Mouse (Mus musculus) CH12.LX (cell line): ENCODE data around the gene G430095P16Rik. TPM values are rescaled to one million over a fixed set of nuclear protein-coding genes. Genes with fewer than 3 reads are reported as not detected.

Experiments
- DNase-seq: peaks from one replicate; pipeline ENCODE4 v3.0.0-alpha.2; 2013; ENCODE audit errors: extremely low read depth
- H3K27ac ChIP-seq: 2 replicates; pipeline ENCODE4 v1.5.1; 2012; ENCODE audit warnings: low read depth, mild to moderate bottlenecking, control low read depth, moderate library complexity; ENCODE audit not compliant: insufficient read depth
- H3K27me3 ChIP-seq: replicated peaks from 2 replicates; pipeline ENCODE3; 2012; ENCODE audit warnings: inconsistent platforms
- H3K36me3 ChIP-seq, 2 experiments: replicated peaks in 1 of 2; 2 replicates each; pipeline versions ENCODE3 to v1.6.1; 2012; ENCODE audit warnings: inconsistent platforms in 1 of 2, low read length in 1 of 2, mild to moderate bottlenecking in 1 of 2, mixed read lengths in 1 of 2, moderate library complexity in 1 of 2; ENCODE audit not compliant: control insufficient read depth in 1 of 2, insufficient read depth in 1 of 2
- H3K4me1 ChIP-seq, 2 experiments: 2 replicates each; pipeline ENCODE4 v1.6.1; 2012; ENCODE audit warnings: inconsistent platforms in 1 of 2, moderate library complexity in 1 of 2; ENCODE audit not compliant: insufficient read depth in 2 of 2, control insufficient read depth in 1 of 2
- H3K4me2 ChIP-seq: 2 replicates; pipeline ENCODE4 v1.6.1; 2012; ENCODE audit warnings: low read depth, mild to moderate bottlenecking, control low read depth; ENCODE audit not compliant: poor library complexity, insufficient read depth, severe bottlenecking
- H3K4me3 ChIP-seq, 3 experiments: fragments of 150-350 bp in 1 of 3; sonication (generic) in 1 of 3; replicated peaks in 1 of 3; 2 replicates each; pipeline versions ENCODE3 to v1.5.1; 2011 to 2012; ENCODE audit warnings: low read depth in 2 of 3, low read length in 2 of 3, mild to moderate bottlenecking in 2 of 3, moderate library complexity in 2 of 3, control low read depth in 1 of 3, improper control_type of control experiment in 1 of 3, inconsistent platforms in 1 of 3, mixed read lengths in 1 of 3; ENCODE audit not compliant: poor library complexity in 1 of 3
- H3K79me2 ChIP-seq: replicated peaks from 2 replicates; pipeline ENCODE4 v1.6.1; 2012; ENCODE audit warnings: mild to moderate bottlenecking, moderate library complexity; ENCODE audit not compliant: control insufficient read depth, poor library complexity, insufficient read depth, severe bottlenecking; ENCODE audit errors: extremely low read depth
- H3K9ac ChIP-seq: 2 replicates; pipeline ENCODE4 v1.6.1; 2012; ENCODE audit warnings: low read depth, mild to moderate bottlenecking, control low read depth, moderate library complexity; ENCODE audit not compliant: insufficient read depth
- H3K9me3 ChIP-seq: replicated peaks from 2 replicates; pipeline ENCODE3; 2012; ENCODE audit warnings: low read length, inconsistent platforms, mixed read lengths
- BHLHE40 ChIP-seq: IDR thresholded peaks from 2 replicates; pipeline ENCODE4 v1.6.1; 2011; ENCODE audit warnings: mild to moderate bottlenecking, low read depth, low read length, improper control_type of control experiment
- CHD1 ChIP-seq: IDR thresholded peaks from 2 replicates; pipeline ENCODE4 v1.6.1; 2012; ENCODE audit warnings: low read depth, low read length, improper control_type of control experiment, inconsistent platforms
- CHD2 ChIP-seq: IDR thresholded peaks from 2 replicates; pipeline ENCODE4 v1.6.1; 2011; ENCODE audit warnings: low read length, improper control_type of control experiment
- CTCF ChIP-seq, 2 experiments: IDR thresholded peaks in 1 of 2; conservative IDR thresholded peaks in 1 of 2; 2 replicates each; pipeline ENCODE4 v1.5.1; 2011 to 2012; ENCODE audit warnings: low read depth in 2 of 2, low read length in 2 of 2, improper control_type of control experiment in 1 of 2, inconsistent platforms in 1 of 2, mild to moderate bottlenecking in 1 of 2, moderate library complexity in 1 of 2
- ETS1 ChIP-seq: conservative IDR thresholded peaks from 2 replicates; pipeline ENCODE4 v1.6.1; 2012; ENCODE audit warnings: low read depth, mild to moderate bottlenecking, inconsistent platforms, low read length, improper control_type of control experiment, moderate library complexity
- JUN ChIP-seq: IDR thresholded peaks from 2 replicates; pipeline ENCODE4 v1.6.1; 2011; ENCODE audit warnings: low read depth, mild to moderate bottlenecking, low read length, improper control_type of control experiment, moderate library complexity; ENCODE audit not compliant: insufficient read depth
- KAT2A ChIP-seq: IDR thresholded peaks from 2 replicates; pipeline ENCODE4 v1.6.1; 2012; ENCODE audit warnings: low read length, improper control_type of control experiment, inconsistent platforms; ENCODE audit not compliant: insufficient replicate concordance
- MAFK ChIP-seq: IDR thresholded peaks from 2 replicates; pipeline ENCODE4 v1.6.1; 2011; ENCODE audit warnings: low read length, improper control_type of control experiment; ENCODE audit not compliant: insufficient replicate concordance
- MAX ChIP-seq: IDR thresholded peaks from 2 replicates; pipeline ENCODE4 v1.6.1; 2011; ENCODE audit warnings: low read length, improper control_type of control experiment
- MAZ ChIP-seq: IDR thresholded peaks from 2 replicates; pipeline ENCODE4 v1.6.1; 2012; ENCODE audit warnings: low read depth, mild to moderate bottlenecking, inconsistent platforms, low read length, improper control_type of control experiment, moderate library complexity
- MEF2A ChIP-seq: IDR thresholded peaks from 2 replicates; pipeline ENCODE4 v1.6.1; 2014; ENCODE audit warnings: low read depth, mild to moderate bottlenecking, inconsistent platforms, low read length, improper control_type of control experiment, borderline replicate concordance
- MYC ChIP-seq: IDR thresholded peaks from 2 replicates; pipeline ENCODE4 v1.6.1; 2011; ENCODE audit warnings: low read depth, mild to moderate bottlenecking, improper control_type of control experiment, low read length
- NELFE ChIP-seq: IDR thresholded peaks from 2 replicates; pipeline ENCODE4 v1.6.1; 2011; ENCODE audit warnings: low read depth, low read length, improper control_type of control experiment
- PAX5 ChIP-seq: IDR thresholded peaks from 2 replicates; pipeline ENCODE4 v1.6.1; 2012; ENCODE audit warnings: low read length, inconsistent platforms, mixed read lengths
- POLR2A ChIP-seq: IDR thresholded peaks from 2 replicates; pipeline ENCODE4 v1.6.1; 2011; ENCODE audit warnings: low read depth, mild to moderate bottlenecking, improper control_type of control experiment, low read length
- RCOR1 ChIP-seq: conservative IDR thresholded peaks from 2 replicates; pipeline ENCODE4 v1.6.1; 2012; ENCODE audit warnings: low read depth, mild to moderate bottlenecking, inconsistent platforms, low read length, improper control_type of control experiment
- SMC3 ChIP-seq: IDR thresholded peaks from 2 replicates; pipeline ENCODE4 v1.6.1; 2011; ENCODE audit warnings: low read depth, low read length, improper control_type of control experiment
- TCF12 ChIP-seq: IDR thresholded peaks from 2 replicates; pipeline ENCODE4 v1.6.1; 2014; ENCODE audit warnings: low read depth, mild to moderate bottlenecking, inconsistent platforms, low read length, improper control_type of control experiment
- USF1 ChIP-seq: IDR thresholded peaks from 2 replicates; pipeline ENCODE4 v1.6.1; 2014; ENCODE audit warnings: low read depth, mild to moderate bottlenecking, inconsistent platforms, low read length, improper control_type of control experiment
- ZC3H11A ChIP-seq: IDR thresholded peaks from 2 replicates; pipeline ENCODE4 v1.6.1; 2012; ENCODE audit warnings: low read depth, mild to moderate bottlenecking, inconsistent platforms, low read length, improper control_type of control experiment
- ZKSCAN1 ChIP-seq: IDR thresholded peaks from 2 replicates; pipeline ENCODE4 v1.6.1; 2012; ENCODE audit warnings: low read depth, inconsistent platforms, low read length, improper control_type of control experiment, borderline replicate concordance
- ZNF384 ChIP-seq: IDR thresholded peaks from 2 replicates; pipeline ENCODE4 v1.6.1; 2012; ENCODE audit warnings: low read depth, low read length, improper control_type of control experiment, inconsistent platforms
- dilution Hi-C: fragments of 300-500 bp; cut with MboI; formaldehyde crosslinking; loops from 2 replicates; pipeline ENCODE4 v1.14.3; 2020; ENCODE audit warnings: low sequenced_read_pairs; ENCODE audit not compliant: extremely low pct_unique_long_range_greater_than_20kb, extremely low pct_ligation_motif_present
- in situ Hi-C: fragments of 300-500 bp; cut with MboI; formaldehyde crosslinking; loops from 3 replicates; pipeline ENCODE4 v1.14.3; 2019; ENCODE audit warnings: low sequenced_read_pairs, low pct_ligation_motif_present, low pct_unique_long_range_greater_than_20kb, mixed read lengths
- polyA plus RNA-seq: library from polyadenylated mRNA; unstranded; fragments of >175 nt; gene quantifications from 2 replicates; pipeline ENCODE4 v1.2.1, GENCODE M21; 2012; ENCODE audit warnings: low read depth; ENCODE audit not compliant: insufficient read length
- total RNA-seq, 2 experiments: library from RNA; depleted of rRNA; stranded (reverse); fragments of 300-350 nt in 1 of 2; fragments of >200 nt in 1 of 2; gene quantifications; 2 replicates each; pipeline ENCODE4 v1.2.3; 2012 to 2014

Gene G430095P16Rik
- total and polyA plus RNA-seq, 3 experiments: 0.17 TPM; not detected in 2

DNA sequence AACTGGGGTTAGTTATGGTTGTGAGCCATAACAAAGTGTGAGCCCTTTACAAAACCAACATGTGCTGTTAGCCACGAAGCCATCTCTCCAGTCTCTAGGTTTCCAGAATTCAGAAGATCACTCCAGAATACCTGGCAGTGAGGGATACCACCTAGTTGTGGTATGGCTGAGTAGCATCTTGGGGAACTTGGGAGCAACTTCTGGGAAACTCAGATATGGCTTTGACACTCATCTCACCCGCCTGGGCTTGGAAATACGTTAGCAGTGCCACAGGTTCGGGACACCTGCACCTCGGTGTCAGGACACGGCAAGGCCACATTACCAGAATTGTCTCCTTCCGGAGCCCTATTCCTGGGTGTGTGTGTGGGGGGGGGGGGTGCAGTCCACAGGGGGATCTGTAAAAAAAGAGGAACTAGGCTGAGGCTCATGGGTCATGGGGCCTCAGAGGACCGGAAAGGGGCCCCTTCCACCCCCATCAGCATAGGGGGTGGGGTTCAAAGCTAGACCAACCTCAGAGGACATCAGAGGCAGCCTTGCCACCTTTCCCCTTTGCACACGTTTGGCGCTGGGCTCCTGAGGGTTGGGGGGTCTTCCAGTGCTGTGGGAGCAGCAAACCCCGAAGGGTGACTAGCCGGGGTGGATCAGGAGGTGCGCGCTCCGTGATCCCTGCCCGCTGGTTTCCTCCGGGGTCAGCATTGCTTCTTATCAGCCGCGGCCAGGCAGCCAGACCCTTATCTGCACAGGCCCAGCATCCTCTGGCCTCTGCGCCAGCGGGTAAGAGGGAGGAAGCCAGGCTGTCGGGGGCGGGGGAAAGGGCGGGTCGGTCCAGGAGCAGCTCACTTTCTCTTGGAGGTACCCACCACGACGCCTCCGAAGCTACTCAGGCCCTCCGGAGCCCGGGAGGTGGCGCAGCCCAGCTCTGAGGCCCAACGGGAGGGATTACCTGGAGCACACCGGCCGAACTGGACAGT is 21.6 kb upstream of the G430095P16Rik start, which contains the start of gene Lyl1 (continued):
- peak; percentile 39; the same call in 1 of the 2 replicates for TF ChIP-seq RCOR1
- no peak for TF ChIP-seq JUN
- no peak for TF ChIP-seq PAX5
- peak; percentile 95 for TF ChIP-seq MAZ
- TF ChIP-seq NELFE: peak; percentile 90
- no peak for TF ChIP-seq ZKSCAN1
- TF ChIP-seq BHLHE40: peak; percentile 65
- peak; percentile 39 for TF ChIP-seq USF1
- TF ChIP-seq CHD1: no peak
- TF ChIP-seq KAT2A: no peak
- peak; percentile 34; the same call in 1 of the 2 replicates for TF ChIP-seq MYC
- peak in 1 of 2 experiments; percentile 53; a peak in 2 of 4 replicates for TF ChIP-seq CTCF (conservative IDR thresholded peaks at IDR 0.05 in 1 of 2, IDR thresholded peaks at IDR 0.05 in 1 of 2; ENCODE audit: low read depth in 2 of 2, low read length in 2 of 2)
- peak; percentile 21; the same call in 1 of the 2 replicates for TF ChIP-seq SMC3

DNA sequence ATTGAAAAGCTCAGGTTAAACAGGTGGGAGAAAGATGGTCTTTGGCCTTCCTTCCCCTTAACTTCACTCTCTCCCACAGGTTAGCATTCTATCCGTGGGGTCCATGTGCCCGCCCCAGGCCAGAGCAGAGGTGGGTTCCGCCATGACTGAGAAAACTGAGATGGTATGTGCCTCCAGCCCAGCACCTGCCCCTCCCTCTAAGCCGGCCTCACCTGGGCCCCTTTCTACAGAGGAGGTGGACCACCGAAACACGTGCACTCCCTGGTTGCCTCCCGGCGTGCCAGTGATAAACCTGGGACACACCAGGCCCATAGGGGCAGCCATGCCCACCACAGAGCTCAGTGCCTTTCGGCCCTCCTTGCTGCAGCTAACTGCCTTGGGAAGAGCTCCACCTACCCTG is 20.2 kb upstream of the G430095P16Rik start:
- peaks cover 18% of the 10 kb centered on the region for H3K79me2 ChIP-seq
- TF ChIP-seq SMC3: no peak
- peak; percentile 34; the same call in 1 of the 2 replicates for TF ChIP-seq MAX
- no peak for TF ChIP-seq MEF2A
- no peak for TF ChIP-seq ETS1
- no peak for TF ChIP-seq ZC3H11A
- TF ChIP-seq ZNF384: no peak
- no peak for TF ChIP-seq CHD2
- no peak for TF ChIP-seq POLR2A
- TF ChIP-seq MAFK: no peak
- TF ChIP-seq BHLHE40: peak; percentile 38; the same call in 1 of the 2 replicates
- no peak for TF ChIP-seq TCF12
- TF ChIP-seq, all 38 proteins: peak for 2
- in situ Hi-C loops (no loop called here), dilution Hi-C loops (no loop called here)
- peaks cover 29 to 54% of the 10 kb centered on the region in 2 experiments for H3K36me3 ChIP-seq
- peak overlapping the region; percentile 53 to 79 (median 79) for H3K4me3 ChIP-seq
- peak overlapping the region; percentile 57 for H3K4me2 ChIP-seq
- H3K9me3 ChIP-seq: peaks cover 2% of the 10 kb centered on the region
- peak overlapping the region; percentile 99 for H3K27ac ChIP-seq
- no peaks in the 10 kb centered on the region for H3K27me3 ChIP-seq
- H3K4me1 ChIP-seq: peaks cover 14 to 74% of the 10 kb centered on the region in 2 experiments
- H3K9ac ChIP-seq: peak overlapping the region; percentile 81
- no peak for DNase-seq
